Mouse (Mus musculus) cortical plate, adult 2 months (tissue): ENCODE results near the gene Stam2. TPM values are rescaled to one million over a fixed set of nuclear protein-coding genes. Genes with fewer than 3 reads are reported as not detected.

ENCODE experiments used
- H3K27ac ChIP-seq: fragments of 200-500 bp; 2 replicates; pipeline ENCODE4 v1.5.1; 2012; ENCODE audit warnings: low read length, control low read depth, inconsistent platforms; ENCODE audit not compliant: insufficient read depth
- H3K4me1 ChIP-seq: fragments of 200-500 bp; 2 replicates; pipeline ENCODE4 v1.6.1; 2011; ENCODE audit warnings: low read length; ENCODE audit not compliant: control insufficient read depth, insufficient read depth
- H3K4me3 ChIP-seq: fragments of 200-500 bp; 2 replicates; pipeline ENCODE4 v1.5.1; 2011; ENCODE audit warnings: mild to moderate bottlenecking, low read length, control low read depth; ENCODE audit not compliant: insufficient read depth
- CTCF ChIP-seq: fragments of 200-500 bp; IDR thresholded peaks from 2 replicates; pipeline ENCODE4 v1.5.1; 2011; ENCODE audit warnings: mild to moderate bottlenecking, control low read depth, low read length; ENCODE audit not compliant: insufficient read depth; ENCODE audit errors: extremely low read depth
- POLR2A ChIP-seq: fragments of 200-500 bp; IDR thresholded peaks from 2 replicates; pipeline ENCODE4 v1.6.1; 2011; ENCODE audit warnings: mild to moderate bottlenecking, low read length, control low read depth; ENCODE audit not compliant: insufficient read depth; ENCODE audit errors: extremely low read depth
- polyA plus RNA-seq: library from polyadenylated mRNA; depleted of rRNA; stranded (reverse); fragments of >200 nt; gene quantifications from 2 replicates; pipeline ENCODE4 v1.2.3, GENCODE M21; 2012

The Stam2 gene
- polyA plus RNA-seq, 1 experiment = 14.3 TPM

- Histone ChIP-seq H3K27ac (no peak overlapping the region), H3K4me3 (no peak overlapping the region), H3K4me1 (no peaks in the 10 kb centered on the region)
- TF ChIP-seq CTCF = peak; percentile 91
- no peak for TF ChIP-seq POLR2A
These were observed 21.1 kb upstream of the Stam2 start for GRCm38 (mm10) chr2:52763040-52763736.

GRCm38 (mm10) chr2:52762529-52762928, 20.4 kb upstream of the Stam2 start:
- no peak overlapping the region for H3K4me3 ChIP-seq
- no peaks in the 10 kb centered on the region for H3K4me1 ChIP-seq
- TF ChIP-seq POLR2A (no peak), CTCF (no peak)
- H3K27ac ChIP-seq = no peak overlapping the region

- no peak overlapping the region for H3K4me3 ChIP-seq
- no peak overlapping the region for H3K27ac ChIP-seq
- no peak for TF ChIP-seq POLR2A
- peak; percentile 54 for TF ChIP-seq CTCF
- no peaks in the 10 kb centered on the region for H3K4me1 ChIP-seq
These were observed 16.5 kb upstream of the Stam2 start for GRCm38 (mm10) chr2:52758627-52759026.

- Histone ChIP-seq H3K4me1 (no peaks in the 10 kb centered on the region), H3K4me3 (no peak overlapping the region), H3K27ac (no peak overlapping the region)
- TF ChIP-seq CTCF (peak; percentile 62; the same call in 1 of the 2 replicates), POLR2A (no peak)
These were observed 14.6 kb upstream of the Stam2 start for GRCm38 (mm10) chr2:52756691-52757090.

GRCm38 (mm10) chr2:52753573-52754317, 11.7 kb upstream of the Stam2 start:
- no peak overlapping the region for H3K27ac ChIP-seq
- H3K4me1 ChIP-seq = no peaks in the 10 kb centered on the region
- H3K4me3 ChIP-seq = no peak overlapping the region
- TF ChIP-seq CTCF (no peak), POLR2A (no peak)

GRCm38 (mm10) chr2:52744099-52744498, 2.0 kb upstream of the Stam2 start:
- Histone ChIP-seq H3K4me3 (no peak overlapping the region), H3K4me1 (no peaks in the 10 kb centered on the region; the same call in 1 of the 2 replicates)
- TF ChIP-seq CTCF = no peak
- no peak for TF ChIP-seq POLR2A

GRCm38 (mm10) chr2:52741681-52742255, 313 bp downstream of the Stam2 start:
- no peaks in the 10 kb centered on the region; the same call in 1 of the 2 replicates for H3K4me1 ChIP-seq
- H3K27ac ChIP-seq = peak overlapping the region; percentile 99
- peak overlapping the region; percentile 71 for H3K4me3 ChIP-seq
- TF ChIP-seq POLR2A (0 out of 2 replicates have a peak, but pooled peaks have one; percentile 40), CTCF (no peak)

More at GRCm38 (mm10) chr2:52744099-52744498, 2.0 kb upstream of the Stam2 start:
- no peak overlapping the region for H3K27ac ChIP-seq

GRCm38 (mm10) chr2:52740596-52740995, 1.5 kb downstream of the Stam2 start:
- no peak overlapping the region; the same call in 1 of the 2 replicates for H3K4me3 ChIP-seq
- no peaks in the 10 kb centered on the region; the same call in 1 of the 2 replicates for H3K4me1 ChIP-seq
- TF ChIP-seq POLR2A = no peak
- TF ChIP-seq CTCF = no peak
- no peak overlapping the region for H3K27ac ChIP-seq

GRCm38 (mm10) chr2:52734504-52734903, 7.6 kb downstream of the Stam2 start:
- Histone ChIP-seq H3K27ac (no peak overlapping the region), H3K4me3 (no peak overlapping the region)
- TF ChIP-seq POLR2A (no peak), CTCF (no peak)

GRCm38 (mm10) chr2:52733659-52734058, 8.4 kb downstream of the Stam2 start:
- no peak overlapping the region for H3K4me3 ChIP-seq
- TF ChIP-seq POLR2A (no peak), CTCF (no peak)
- H3K4me1 ChIP-seq = peaks cover 3% of the 10 kb centered on the region; the same call in 1 of the 2 replicates
- H3K27ac ChIP-seq = no peak overlapping the region

More at GRCm38 (mm10) chr2:52734504-52734903, 7.6 kb downstream of the Stam2 start:
- peaks cover 3% of the 10 kb centered on the region; the same call in 1 of the 2 replicates for H3K4me1 ChIP-seq

- TF ChIP-seq CTCF (no peak), POLR2A (no peak)
- no peak overlapping the region for H3K4me3 ChIP-seq
- H3K4me1 ChIP-seq = peaks cover 3% of the 10 kb centered on the region; the same call in 1 of the 2 replicates
- H3K27ac ChIP-seq = no peak overlapping the region
These were observed 9.5 kb downstream of the Stam2 start for GRCm38 (mm10) chr2:52732611-52733010.
